ENCODE assay signal across 9 mouse cellular contexts in genomic region chr3:143508280-143508679, GRCm38 (mm10).
DNase-seq lines count a peak whose midpoint lies in the region; ATAC-seq lines count a peak whose summit lies in the region.
"Had no signal": no experiment of that assay in that cellular context is flagged by ENCODE, and none has a peak within 500 bp of the region (broad histone marks: within the 10 kb centered on the region; RNA-seq: fewer than 3 reads in every experiment).

No protein-coding gene starts in this region.

- intact Hi-C loops in gastrocnemius, postnatal 14 days (cut with DNase I; ENCODE audit: low total_unique reads) = no loop called here

- no peak overlapping the region for H3K4me2 ChIP-seq in intestine, embryonic 15.5 days (replicated peaks)

- no peaks in the 10 kb centered on the region for H3K9me3 ChIP-seq in intestine, embryonic 15.5 days

- no peaks in the 10 kb centered on the region for H3K4me1 ChIP-seq in intestine, embryonic 15.5 days (replicated peaks)

- H3K36me3 ChIP-seq in splenic B cell, adult 2 months (ENCODE audit: control insufficient read depth, insufficient read depth, low read length, poor library complexity, severe bottlenecking) = no peaks in the 10 kb centered on the region
- no peaks in the 10 kb centered on the region for H3K36me3 ChIP-seq in intestine, embryonic 15.5 days

- H3K4me3 ChIP-seq in intestine, embryonic 15.5 days (replicated peaks) = no peak overlapping the region
- H3K4me3 ChIP-seq: erythroblast, embryonic 14.5 days had no signal

- ATAC-seq in frontal cortex, adult (ENCODE audit: low TSS enrichment) = peak; percentile 97
- no peak for ATAC-seq in intestine, embryonic 15.5 days

- no peak overlapping the region for H3K9ac ChIP-seq in intestine, embryonic 15.5 days

- H3K27me3 ChIP-seq in splenic B cell, adult 2 months (ENCODE audit: control insufficient read depth, insufficient read depth, low read length, poor library complexity, severe bottlenecking) = no peaks in the 10 kb centered on the region
- no peaks in the 10 kb centered on the region for H3K27me3 ChIP-seq in intestine, embryonic 15.5 days (replicated peaks)

- 60% methylated on average over 1 of the region's 1 CpGs for WGBS in intestine, embryonic 15.5 days

- peak; percentile 14 for DNase-seq in gastrocnemius, postnatal 14 days
- DNase-seq in gastrocnemius, adult 18-20 months (ENCODE audit: low spot score) = no peak
- peak; percentile 10 for DNase-seq in ovary, postnatal 36 days (ENCODE audit: low spot score)
- no peak for DNase-seq in ovary, adult 18-20 months (ENCODE audit: low spot score)
- DNase-seq in left cerebral cortex, adult 9 months (ENCODE audit: low spot score in 2 of 2) = peak; percentile 28 to 80
- peak; percentile 50 for DNase-seq in splenic B cell, adult 2 months (ENCODE audit: low read depth, low spot score)

- no peak overlapping the region for H3K27ac ChIP-seq in intestine, embryonic 15.5 days

Comparison
In these comparisons a context has a peak if more than half of its experiments do, and no peak if none do; other contexts are left out.
1. DNase-seq: peak in gastrocnemius, postnatal 14 days (single experiment), ovary, postnatal 36 days (single experiment), left cerebral cortex, adult 9 months (2 of 2) and splenic B cell, adult 2 months (single experiment); none in gastrocnemius, adult 18-20 months (single experiment) and ovary, adult 18-20 months (single experiment).